Mouse (Mus musculus) T-cell, adult 2 months (primary cell): Measurements from ENCODE around the gene Gucy2e.

Experiments
- DNase-seq: peaks from one replicate; pipeline ENCODE4 v3.0.0; 2022; ENCODE audit warnings: low spot score

The Gucy2e gene

DNA sequence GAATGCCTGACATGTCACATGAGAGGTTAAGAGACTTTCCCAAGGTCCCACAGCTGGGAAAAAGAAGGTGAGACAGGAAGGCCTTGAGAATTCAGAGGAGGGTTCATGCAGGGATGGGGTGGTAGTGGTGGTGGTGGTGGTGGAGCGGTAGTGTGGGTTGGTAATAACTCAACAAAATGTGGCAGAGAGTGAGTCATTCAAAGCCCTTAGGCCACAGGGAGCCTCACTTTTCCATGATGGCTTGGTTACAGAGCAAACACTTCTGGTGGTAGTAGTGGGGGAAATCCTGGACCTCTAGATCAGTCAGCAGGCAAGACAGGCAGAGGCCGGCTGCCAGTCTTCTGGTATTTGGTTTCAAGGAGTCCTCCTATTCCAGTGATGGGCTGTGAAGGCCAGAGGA lies 64.2 kb downstream of the Gucy2e start:
- DNase-seq: no peak

DNA sequence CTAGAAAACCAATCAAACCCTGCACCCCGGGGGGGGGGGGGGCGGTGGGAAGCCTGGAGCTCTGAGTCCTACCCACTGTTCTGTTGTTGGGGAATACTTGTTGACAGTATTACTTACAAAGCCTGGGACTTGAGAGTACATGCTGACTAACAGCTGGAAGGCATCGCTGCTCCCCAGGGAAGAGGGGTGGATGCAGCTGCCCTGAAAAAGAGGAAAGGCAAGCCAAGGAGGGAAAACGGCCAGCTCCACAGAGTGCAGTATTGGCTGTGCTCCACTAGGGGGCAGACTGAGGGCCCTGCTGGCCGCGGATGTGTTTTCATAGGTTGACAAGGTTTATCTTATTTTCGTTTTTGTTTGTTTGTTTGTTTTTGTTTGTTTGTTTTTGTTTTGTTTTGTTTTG lies 65.2 kb downstream of the Gucy2e start:
- peak; percentile 12 for DNase-seq

DNA sequence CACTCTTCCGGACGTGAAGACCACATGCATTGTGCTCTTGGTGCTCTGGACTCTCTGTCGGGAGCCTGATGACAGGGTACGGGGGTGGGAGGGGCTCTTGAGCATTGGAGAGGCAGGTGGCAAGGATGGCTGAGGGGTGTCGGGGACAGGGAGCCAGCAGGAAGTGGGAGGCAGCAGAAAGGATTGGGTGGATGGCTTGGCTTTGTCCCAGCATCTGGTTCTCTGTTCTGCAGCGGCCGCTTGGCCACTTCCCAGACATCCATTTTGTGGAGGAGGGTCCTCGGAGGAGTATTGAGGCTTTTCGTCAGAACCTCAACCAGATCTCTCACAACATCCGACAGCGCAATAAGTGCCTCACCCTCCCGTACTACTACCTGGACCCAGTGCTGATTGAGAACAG lies 67.5 kb downstream of the Gucy2e start:
- DNase-seq: no peak
